In genomic region chr11:116823885-116824284, GRCm38 (mm10) we compare ENCODE assay signal across 2 mouse cellular contexts. TPM values are rescaled to one million over a fixed set of nuclear protein-coding genes. Genes with fewer than 3 reads are reported as not detected.
"Had no signal": no experiment of that assay in that cellular context is flagged by ENCODE, and none has a peak within 500 bp of the region (broad histone marks: within the 10 kb centered on the region; RNA-seq: fewer than 3 reads in every experiment).

No protein-coding gene starts in this region.

RNA-seq across cellular contexts. Expression of gene Mxra7, which starts 4.0 kb away (rescaled TPM):
- total RNA-seq: megakaryocyte, adult 5-6 weeks; megakaryocyte-erythroid progenitor cell, adult 5-6 weeks had no signal
